Mouse (Mus musculus): ENCODE results near the gene Pdcd6ip. TPM values are rescaled to one million over a fixed set of nuclear protein-coding genes. Genes with fewer than 3 reads are reported as not detected.

Pdcd6ip gene
- polyA plus RNA-seq (2015; fragmentation: Nextera tagmentation; extraction: Ambion mirVana) = 46.7 and 70.5 TPM in 2 replicates

GRCm38 (mm10) chr9:113707481-113708360 is at the start of gene Pdcd6ip:
Gene Pdcd6ip (minus strand): TSS chr9:113708259.

DNA sequence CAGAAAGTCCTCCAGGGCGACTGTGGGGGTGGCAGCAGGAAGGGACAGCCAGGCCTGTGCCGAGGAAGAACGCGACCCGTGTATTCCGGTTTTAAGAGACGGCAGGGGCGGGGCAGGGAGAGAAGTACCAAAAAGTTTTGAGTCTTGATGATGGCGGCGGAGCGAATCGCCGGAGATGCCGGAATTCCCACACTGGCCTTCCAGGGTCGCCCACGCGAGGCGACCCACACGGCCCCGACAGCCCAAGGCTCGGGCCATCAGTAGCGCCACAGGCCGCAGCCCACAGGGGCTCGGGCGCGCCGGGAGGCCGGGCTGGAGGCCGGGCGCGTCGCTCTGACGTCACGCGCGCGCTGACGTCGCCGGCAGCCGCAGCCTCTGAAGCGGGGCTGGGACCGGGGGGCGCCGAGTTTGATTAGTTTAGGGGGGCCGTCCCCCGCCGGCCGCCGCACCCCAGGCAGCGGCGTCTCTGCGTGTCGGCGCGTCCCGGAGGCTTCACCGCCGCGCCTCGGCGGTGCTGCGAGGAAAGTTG is 33.1 kb upstream of the Pdcd6ip start, which contains the start of gene Clasp2:
Gene Clasp2, plus strand, starts transcription at position 366 of the 529 bp plus-strand sequence.

Other genes with a start within 250 kb of the Pdcd6ip start
- gene Clasp2, start 33.2 kb upstream of the Pdcd6ip start, polyA plus RNA-seq (2015; fragmentation: Nextera tagmentation; extraction: Ambion mirVana) = 30.5 and 36.0 TPM in 2 replicates
- 13.8 and 20.8 TPM in 2 replicates for gene Ubp1, start 222.7 kb upstream of the Pdcd6ip start, polyA plus RNA-seq (2015; fragmentation: Nextera tagmentation; extraction: Ambion mirVana)